Mouse (Mus musculus) mouse embryonic stem cell (cell line): Measurements from ENCODE around the gene Cpvl.

Experiments used
- in situ Hi-C, 2 experiments: fragments of 300-500 bp; cut with MboI; formaldehyde crosslinking; loops; 1 replicate in 1 of 2; 3 replicates in 1 of 2; pipeline ENCODE4 v1.14.3; 2019 to 2020; ENCODE audit warnings: low sequenced_read_pairs in 2 of 2, low pct_unique_long_range_greater_than_20kb in 1 of 2, mixed read lengths in 1 of 2; ENCODE audit not compliant: unreplicated experiment in 1 of 2

The Cpvl gene

GRCm38 (mm10) chr6:53948388-53949035 is 30.0 kb downstream of the Cpvl start:
- in situ Hi-C loops, result no loop called here

- in situ Hi-C loops, result no loop called here
These were observed 33.6 kb downstream of the Cpvl start for GRCm38 (mm10) chr6:53944887-53945286.

GRCm38 (mm10) chr6:53944417-53944816 is 34.1 kb downstream of the Cpvl start:
- in situ Hi-C loops, result no loop called here

- in situ Hi-C loops, result no loop called here
These were observed 36.2 kb downstream of the Cpvl start for GRCm38 (mm10) chr6:53942190-53942831.

GRCm38 (mm10) chr6:53939752-53940151 is 38.7 kb downstream of the Cpvl start:
- in situ Hi-C loops, result no loop called here

GRCm38 (mm10) chr6:53938942-53939341 is 39.5 kb downstream of the Cpvl start:
- in situ Hi-C loops, result no loop called here

- in situ Hi-C loops, result no loop called here
These were observed 41.0 kb downstream of the Cpvl start for GRCm38 (mm10) chr6:53937143-53938134.

- in situ Hi-C loops, result no loop called here
These were observed 46.9 kb downstream of the Cpvl start for GRCm38 (mm10) chr6:53931605-53932004.

GRCm38 (mm10) chr6:53929858-53930257 is 48.6 kb downstream of the Cpvl start:
- in situ Hi-C loops, result no loop called here

- in situ Hi-C loops, result no loop called here
These were observed 52.3 kb downstream of the Cpvl start for GRCm38 (mm10) chr6:53926197-53926596.

- in situ Hi-C loops, result no loop called here
These were observed 53.3 kb downstream of the Cpvl start for GRCm38 (mm10) chr6:53925192-53925591.

- in situ Hi-C loops, result no loop called here
These were observed 58.4 kb downstream of the Cpvl start for GRCm38 (mm10) chr6:53920041-53920440.

- in situ Hi-C loops, result no loop called here
These were observed 61.4 kb downstream of the Cpvl start for GRCm38 (mm10) chr6:53917026-53917558.

- in situ Hi-C loops, result no loop called here
These were observed 63.1 kb downstream of the Cpvl start for GRCm38 (mm10) chr6:53915347-53915746.

- in situ Hi-C loops, result no loop called here
These were observed 65.3 kb downstream of the Cpvl start for GRCm38 (mm10) chr6:53913151-53913550.

- in situ Hi-C loops, result no loop called here
These were observed 66.2 kb downstream of the Cpvl start for GRCm38 (mm10) chr6:53912112-53912782.

GRCm38 (mm10) chr6:53909986-53910385 is 68.5 kb downstream of the Cpvl start:
- in situ Hi-C loops, result no loop called here

GRCm38 (mm10) chr6:53909446-53909845 is 69.0 kb downstream of the Cpvl start:
- in situ Hi-C loops, result no loop called here
